Mouse (Mus musculus) lung, postnatal 14 days (tissue): ENCODE data around the gene Cmtm6.

Source experiments
- DNase-seq: peaks from one replicate; pipeline ENCODE4 v3.0.0; 2021

Cmtm6 gene

DNA sequence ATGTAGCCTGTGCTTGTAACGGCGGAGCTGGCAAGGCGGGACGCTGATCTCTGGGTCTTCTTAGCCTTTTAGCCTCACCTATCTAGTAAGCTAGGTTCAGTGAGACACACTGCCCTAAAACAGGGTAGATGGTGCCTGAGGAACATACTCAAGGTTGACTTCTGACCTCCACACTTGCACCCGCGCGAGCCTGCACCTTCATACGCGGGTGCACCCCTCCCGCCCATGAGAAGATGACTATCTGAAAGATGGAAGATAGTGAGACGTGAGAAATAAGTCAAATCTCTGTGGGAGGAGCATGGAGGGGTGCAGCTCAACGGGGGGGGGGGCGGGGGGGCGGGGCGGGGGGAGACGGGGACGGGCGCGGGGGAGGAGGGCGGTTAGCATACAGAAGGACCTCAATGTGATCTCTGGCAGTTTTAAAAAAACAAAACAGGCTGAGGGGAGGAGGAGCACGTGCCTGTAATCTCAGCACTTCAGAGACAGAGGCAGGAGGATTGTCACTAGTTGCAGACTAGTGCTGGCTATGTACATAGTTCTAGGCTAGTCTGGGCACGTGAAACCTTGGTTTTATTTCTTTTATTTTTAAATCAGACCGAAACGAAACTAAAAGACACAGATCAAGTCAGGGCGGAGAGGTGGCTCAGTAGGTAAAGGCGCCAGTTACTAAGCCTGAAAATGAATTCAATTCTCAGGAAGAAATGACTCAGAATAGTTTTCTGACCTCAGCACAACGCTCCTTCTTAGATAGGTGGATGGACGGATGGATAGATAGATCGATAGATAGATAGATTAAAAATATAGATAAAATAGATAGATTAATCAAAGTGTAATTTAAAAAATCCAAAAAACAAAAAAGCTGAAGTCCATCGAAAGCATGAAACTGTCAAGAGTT is 758 bp upstream of the Cmtm6 start:
- no peak for DNase-seq

DNA sequence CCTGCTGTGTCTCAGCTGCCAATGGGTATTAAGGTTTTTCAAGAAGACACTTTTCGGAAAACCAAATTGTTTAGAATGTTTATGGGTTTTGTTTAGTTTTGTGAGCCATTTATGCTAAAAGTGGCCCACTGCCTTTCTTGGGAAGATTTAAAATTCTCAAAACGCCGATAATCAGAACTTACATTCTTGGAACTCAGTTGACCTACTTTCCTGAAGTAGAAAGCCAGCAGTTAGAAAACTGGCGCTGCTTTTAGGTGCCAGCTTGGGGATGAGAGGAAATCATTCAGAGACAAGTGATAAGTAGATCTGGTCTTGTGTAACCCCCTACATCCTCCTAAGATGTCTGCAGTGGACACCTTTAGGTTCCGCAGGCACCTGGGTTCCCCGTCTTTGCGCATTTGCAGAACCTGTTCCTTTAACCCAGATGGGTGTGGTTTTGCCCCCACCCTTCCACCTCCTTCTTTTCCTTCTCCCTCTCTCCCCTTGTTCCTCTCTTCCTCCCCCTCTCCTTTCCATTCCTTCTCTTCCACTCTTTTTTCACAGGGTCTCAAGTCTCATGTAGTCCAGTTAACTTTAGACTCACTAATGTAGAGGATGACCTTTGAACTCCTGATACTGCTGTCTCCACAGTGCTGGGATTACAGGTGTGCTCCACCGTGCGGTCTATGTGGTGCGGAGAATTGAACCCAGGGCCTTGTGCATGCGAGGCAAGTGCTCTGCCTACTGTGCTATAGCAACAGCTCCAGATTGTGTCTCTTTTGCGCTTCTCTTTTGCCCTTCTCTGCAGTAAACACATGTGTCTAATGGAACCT is 1.2 kb downstream of the Cmtm6 start:
- no peak for DNase-seq

DNA sequence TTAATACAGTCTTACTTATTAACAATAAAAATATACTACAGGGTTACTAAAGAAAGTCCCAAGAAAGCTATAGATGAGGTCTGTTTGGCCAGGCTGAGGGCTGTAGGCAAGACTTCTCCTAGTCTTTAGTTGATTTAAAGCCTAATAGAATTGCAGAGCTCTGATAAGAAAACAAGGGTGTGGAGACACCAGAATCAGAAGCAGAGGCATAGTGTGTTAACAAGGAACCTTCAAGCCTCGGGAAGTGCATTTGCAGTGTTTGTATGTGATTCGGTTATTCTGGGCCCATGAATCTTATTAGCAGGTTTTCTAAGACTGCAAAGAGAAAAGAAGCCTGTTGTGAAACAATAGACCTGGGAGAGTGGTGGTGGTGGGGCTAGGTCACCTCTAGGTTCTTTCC is 2.3 kb downstream of the Cmtm6 start:
- DNase-seq = no peak

DNA sequence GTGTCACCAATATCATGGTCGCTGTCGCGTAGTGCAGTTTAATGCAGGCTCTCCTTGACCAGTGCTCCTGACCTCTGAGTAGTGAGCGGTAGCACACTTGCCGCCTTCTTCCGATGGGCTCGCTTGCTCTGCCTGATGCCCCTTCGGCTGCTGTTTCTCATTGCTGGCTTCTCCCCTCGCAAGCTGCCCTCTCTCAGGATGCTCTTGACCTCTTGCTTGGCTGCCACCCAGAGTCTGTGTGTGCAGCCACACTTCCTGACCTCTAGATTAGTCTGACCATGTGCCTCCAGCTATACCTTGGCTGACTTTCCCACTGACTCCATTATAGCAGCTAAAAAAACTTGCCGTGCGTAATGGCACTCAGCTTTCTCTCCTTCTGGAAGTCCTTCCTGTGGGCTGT is 5.5 kb downstream of the Cmtm6 start:
- DNase-seq = peak; percentile 37

DNA sequence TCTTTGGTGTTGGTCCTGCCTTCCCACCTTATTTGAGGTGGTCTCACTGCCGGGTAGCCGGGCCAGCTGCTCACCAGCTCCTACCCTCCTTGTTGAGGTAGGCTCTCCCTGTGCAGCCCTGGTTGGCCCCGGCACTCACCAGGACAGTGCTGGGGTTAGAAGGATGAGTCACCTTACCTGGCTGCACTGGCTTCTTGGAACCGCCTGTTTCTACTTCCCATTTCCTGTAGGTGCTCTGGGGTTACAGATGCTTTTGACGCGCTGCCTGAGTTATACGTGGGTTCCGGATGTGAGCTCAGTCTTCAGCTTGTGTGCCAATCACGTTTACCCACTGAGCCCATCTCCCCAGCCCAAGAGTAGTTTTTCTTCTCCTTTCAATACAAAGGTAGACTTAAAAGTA is 9.4 kb downstream of the Cmtm6 start:
- DNase-seq = no peak

DNA sequence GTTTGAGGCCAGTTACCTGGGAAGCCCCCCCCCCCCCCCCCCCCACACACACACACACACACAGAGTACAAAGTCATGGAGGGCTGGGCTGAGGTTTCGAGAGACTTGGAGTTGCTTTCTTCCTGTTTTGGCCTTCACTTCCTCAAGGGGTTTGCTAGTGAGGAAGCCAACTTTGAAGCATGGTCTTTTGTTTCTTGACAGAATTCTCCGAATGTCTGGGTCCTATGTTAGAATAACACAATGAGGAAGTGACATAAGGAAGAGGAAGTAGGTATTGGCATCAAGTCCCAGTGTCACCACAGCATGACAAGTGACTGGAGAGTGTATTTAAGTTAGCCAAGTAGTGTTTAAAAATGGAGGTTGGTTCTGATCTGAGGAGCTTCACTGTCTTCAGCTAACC is 11.8 kb downstream of the Cmtm6 start:
- no peak for DNase-seq

DNA sequence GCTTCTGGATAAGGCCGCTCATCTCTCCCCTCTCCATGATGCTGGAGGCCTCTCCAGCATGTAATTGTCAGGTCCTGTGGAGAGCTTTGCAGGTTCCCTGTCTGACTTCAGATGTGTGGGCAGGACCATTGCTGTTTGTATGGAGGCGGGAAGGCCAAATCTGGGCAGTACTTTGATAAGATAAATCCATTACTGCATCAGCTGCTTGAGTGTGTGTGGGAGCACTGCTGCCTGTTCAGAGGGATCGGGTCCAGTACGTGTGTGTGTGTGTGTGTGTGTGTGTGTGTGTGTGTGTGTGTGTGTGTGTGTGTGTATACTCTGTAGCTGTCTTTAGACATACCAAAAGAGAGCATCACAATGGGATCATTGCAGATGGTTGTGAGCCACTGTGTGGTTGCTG is 14.2 kb downstream of the Cmtm6 start:
- DNase-seq = no peak

DNA sequence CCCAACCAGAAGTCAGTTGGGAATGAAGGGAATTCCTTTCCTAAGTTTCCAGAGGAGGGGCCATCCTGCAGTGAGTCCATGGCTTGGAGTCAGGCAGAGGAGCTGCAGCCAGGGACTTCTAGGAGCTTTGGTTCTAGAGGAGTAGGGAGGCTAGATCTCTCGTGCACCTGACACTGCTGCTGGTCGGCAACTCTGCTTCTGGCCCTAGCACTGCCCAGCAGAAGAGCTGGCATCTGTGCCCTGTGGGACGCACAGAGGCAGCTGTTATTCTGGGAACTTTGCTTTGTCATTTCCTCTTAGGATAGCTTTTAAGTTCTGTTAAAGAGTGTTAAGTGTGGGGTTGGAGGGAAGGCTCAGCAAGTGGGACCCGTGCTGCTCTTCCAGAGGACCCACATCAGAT is 14.7 kb downstream of the Cmtm6 start:
- no peak for DNase-seq

DNA sequence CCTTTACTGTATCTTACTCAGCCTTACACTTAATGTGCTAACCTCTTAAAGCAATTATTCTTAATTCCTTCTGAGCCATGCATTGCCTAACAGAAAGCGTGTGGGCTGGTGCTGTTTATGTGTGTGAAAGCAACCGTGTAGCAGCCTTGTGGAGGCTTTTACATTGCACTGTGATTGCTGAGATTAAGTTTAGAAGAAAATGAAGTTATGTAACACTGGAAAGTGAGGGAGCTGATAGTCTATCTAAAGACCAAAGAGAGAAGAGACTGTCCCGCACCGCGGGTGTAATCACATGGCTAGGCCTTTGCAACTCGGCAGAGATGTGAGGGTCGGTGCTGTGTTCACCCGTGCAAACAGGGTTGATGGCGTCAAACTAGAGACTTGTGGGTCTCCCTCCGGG is 16.1 kb downstream of the Cmtm6 start:
- no peak for DNase-seq

DNA sequence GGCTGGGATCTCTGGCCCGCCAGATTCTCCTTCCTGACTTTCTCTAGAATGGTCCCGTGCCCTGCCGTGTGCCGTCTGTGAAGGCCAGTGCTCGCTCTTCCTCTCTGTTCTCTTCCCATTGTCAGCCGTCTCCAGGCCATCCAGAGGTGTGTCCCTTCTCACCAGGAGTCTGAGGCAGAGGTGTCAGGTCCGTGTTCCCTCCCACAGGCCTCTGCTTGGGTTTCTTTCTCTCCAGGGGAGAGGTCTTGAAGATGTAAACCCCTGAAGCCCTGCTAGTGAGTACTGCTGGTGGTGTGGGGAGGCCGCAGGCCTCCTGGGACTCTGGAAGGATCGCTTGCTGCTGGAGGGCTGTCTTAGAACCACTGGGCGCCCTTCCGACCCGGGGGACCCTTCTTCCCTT is 16.6 kb downstream of the Cmtm6 start:
- DNase-seq = no peak

DNA sequence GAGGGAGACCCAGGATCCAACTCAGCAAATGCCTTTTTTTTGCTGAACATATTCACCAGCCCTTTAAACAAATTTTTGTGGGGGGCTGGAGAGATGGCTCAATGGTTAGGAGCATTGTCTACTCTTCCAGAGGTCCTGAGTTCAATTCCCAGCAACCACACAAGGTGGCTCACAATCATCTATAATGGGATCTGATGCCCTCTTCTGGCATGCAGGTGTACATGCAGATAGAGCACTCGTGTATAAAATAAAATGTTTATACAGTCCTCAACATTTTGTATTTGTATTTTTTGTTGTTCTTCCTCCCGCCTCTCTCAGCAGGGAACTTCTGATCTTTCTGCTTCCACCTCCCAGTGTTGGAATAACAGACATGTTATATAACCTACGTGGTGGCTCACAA is 20.7 kb downstream of the Cmtm6 start:
- DNase-seq = no peak

DNA sequence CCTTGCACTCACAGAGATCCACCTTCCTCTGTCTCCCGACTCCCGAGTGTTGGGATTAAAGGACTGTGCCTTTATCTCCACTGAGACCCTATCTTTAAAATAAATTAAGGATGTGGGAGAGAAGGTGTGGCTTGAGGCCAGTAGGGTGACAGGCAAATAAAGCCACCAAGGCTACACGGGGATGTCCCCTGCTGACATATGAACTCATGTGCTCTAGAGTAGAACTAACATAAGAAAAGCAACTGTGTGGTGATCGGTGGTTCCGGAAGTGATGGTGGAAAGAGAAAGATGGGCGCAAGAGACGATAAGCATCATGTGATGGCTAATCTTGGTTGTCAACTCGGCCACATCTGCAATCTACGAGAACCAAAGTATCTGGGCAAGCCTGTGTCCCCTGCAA is 21.4 kb downstream of the Cmtm6 start:
- no peak for DNase-seq

DNA sequence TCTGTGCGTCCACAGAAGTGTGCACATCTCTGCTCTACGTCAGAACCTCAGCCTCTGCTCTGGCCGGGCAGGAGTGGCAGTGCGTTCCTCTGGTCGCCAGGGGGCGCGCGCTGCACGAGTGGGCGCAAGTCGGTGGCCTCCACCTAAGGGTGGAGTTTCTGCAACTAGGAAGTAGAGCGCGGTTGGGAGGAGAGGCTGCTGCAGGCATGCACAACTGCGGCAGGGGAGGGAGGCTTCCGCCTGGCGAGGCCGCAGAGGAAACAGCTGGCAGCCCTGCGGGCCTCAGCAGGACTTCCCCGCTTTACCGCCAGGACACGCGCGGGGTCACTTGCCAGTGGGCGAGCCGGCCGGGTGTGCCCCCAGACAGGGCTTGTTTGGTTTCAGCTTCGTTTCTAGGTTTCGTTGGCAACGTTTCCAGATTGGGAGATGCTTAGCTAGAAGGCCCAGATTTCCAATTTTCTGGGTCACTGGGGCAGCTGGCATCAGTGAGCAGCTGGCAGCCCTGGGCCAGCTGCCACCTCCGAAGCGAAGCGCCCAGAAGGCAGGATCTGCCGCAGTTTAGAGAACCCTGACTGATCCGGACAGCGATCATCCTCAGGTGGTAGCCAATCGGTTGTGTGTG is 22.1 kb downstream of the Cmtm6 start:
- DNase-seq = peak; percentile 96

DNA sequence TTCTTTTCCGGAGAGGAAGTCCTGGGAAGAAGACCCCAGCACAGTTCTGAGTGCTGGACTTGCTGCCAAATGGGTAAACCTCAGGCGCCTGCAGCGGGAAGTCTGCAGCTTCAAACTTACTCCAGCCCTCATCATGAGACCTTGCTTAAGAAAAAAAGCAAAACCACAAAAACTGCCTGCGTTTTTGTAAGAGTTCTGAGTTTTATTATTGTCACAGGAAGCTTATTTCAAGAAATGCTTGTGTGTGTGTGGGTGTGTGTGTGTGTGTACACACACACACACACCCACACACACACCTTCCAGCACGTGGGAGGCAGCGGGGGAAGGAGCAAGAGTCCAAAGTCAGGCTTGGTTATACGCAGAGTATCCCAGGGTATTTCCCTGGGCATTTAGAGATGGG is 27.4 kb downstream of the Cmtm6 start:
- DNase-seq = no peak

DNA sequence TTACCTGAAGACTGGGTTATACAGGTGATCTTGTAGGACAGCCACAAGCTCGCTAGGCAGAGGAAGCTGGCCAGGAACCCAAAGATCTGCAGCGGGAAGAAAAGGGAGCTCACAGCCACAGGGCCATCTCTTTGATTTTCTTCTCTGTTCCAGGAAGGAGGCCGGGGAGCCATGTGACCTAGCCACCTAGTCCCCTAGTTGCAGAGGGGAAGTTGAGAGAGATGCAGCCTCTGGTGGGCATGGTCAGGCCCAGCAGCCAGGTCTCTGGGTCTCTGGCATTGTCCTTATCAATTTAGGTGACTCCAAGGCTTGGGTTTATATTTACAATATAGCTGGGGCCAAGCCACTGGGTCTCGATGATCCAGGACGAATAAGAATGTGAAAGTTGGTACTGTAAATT is 27.9 kb downstream of the Cmtm6 start:
- no peak for DNase-seq

DNA sequence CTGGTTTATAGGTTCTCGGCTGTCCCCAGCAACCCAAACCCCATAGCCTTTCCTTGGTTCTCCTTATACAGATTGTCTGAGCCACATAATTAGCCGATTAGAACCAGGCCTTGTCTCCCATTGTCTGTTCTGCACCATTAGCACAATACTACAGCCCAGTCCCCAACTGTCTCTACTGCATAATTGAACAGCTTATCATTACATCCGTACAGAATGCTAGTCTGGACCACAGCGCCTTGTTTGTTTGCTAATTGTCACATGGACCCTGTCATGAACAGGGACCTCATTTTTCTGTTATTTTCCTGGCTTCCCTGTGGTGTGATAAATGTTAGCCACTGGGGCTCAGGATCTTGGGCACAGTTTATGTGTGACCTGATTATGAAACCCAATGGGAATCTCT is 29.0 kb downstream of the Cmtm6 start:
- DNase-seq = no peak

DNA sequence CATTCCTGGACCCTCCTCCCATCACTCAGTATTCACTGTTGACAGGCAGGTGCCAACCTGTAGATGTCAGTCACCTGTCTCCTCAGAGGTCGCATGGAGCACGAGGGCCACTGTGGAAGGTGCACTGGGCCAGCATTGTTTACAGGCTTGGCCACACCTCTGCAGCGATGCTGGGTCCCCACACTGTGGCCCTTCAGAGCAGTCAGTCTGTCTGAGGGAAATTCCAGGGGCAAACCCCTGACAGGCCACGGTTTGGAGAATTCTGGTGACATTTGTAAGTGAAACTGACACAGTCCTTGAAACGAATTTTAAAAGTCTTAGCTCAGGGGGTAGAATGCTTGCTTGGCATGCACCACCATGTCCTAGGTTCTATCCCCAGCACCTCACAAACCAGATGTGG is 29.4 kb downstream of the Cmtm6 start:
- DNase-seq = no peak

DNA sequence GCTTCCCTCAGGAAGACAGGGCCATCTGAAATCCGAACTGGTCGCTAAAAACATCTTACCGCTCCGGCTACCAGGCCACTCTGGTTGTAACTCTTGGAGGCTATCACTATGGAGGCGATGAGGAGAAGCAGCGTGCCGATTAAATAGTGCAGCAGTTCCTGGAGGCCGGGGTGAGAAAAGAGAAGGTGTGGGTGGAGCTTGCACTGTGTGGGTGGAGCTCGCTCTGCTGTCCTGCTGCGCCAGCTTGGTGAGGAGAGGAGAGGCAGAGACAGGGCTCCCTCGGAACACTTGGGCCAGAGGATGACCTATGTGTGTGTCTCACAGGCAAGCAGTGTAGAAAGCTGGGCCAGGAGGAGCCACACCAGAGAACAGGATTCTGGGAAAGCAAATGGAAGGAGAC is 30.9 kb downstream of the Cmtm6 start:
- DNase-seq = no peak

DNA sequence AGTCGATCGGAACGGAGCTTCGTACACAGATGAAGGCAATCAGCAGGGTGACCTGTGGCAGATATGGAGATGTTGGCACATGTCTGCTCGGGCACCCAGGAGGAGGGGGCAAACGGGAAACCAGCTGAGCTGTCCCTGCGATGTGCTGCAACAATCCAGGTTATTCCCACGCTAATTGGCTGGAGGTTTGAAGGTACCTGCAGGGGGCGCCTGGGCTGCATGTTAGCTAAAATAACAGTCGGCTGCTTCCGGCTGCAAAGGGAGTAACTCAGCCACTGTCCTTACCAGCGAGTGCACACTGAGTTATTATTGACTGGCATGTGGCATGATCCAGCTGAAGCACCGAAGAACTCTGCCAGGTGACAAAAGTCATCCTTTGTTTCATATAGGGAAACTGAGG is 32.4 kb downstream of the Cmtm6 start:
- DNase-seq = peak; percentile 53

DNA sequence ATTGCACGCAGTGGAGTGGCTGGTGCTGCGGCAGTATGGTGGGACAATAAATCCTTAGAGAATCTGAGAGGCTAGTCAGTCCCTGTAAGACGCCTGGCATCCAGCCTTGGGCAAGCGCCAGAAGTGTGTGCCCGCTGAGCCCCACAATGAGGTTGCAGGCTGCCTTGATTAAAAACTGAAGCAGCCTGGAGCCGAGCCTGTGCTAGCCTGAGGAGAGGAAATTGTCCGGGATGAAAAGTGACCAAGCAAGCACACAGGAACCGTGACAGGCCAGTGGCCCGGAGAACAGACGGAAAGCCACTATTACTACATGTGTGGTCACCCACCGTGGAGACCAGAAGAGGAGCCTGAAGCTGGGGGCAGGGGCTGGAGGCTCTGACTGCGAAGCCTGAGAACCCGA is 36.1 kb downstream of the Cmtm6 start:
- DNase-seq = no peak

DNA sequence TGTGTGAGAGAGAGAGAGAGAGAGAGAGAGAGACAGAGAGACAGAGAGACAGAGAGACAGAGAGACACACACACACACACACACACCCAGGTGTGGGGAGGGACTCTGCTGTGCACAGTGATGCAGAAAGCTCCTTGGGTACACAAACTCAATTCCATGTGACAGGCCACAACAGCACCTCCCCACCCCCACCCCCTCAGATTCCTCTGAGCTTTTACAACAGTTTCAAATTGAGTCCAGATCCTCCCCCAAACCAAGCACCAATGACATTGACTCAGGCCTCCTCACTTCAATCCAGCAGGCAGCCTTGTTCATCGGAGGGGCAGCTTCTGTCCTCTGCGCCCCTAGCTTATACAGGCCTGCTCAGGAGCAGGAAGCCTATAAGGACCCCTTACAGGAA is 36.6 kb downstream of the Cmtm6 start:
- no peak for DNase-seq

DNA sequence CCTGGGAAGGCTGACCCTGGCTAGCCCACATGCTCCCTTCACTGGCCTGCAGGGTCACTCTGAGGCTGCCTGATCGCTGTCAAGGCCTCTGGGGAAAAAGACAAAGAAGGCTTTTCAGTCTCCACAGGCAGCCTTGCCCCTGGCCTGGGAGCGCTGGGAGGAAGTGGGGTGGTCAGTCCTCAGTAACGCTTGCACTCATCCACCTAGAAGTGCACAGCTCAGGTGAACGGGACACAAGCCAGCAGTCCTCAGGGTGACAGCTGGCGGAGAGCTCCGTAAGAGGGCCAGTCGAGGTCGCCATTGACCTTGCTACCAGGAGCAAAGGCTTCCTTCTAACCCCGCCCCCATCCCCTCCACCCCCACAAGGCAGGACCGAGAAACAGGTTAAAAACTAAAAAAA is 37.1 kb downstream of the Cmtm6 start:
- DNase-seq = peak; percentile 43

DNA sequence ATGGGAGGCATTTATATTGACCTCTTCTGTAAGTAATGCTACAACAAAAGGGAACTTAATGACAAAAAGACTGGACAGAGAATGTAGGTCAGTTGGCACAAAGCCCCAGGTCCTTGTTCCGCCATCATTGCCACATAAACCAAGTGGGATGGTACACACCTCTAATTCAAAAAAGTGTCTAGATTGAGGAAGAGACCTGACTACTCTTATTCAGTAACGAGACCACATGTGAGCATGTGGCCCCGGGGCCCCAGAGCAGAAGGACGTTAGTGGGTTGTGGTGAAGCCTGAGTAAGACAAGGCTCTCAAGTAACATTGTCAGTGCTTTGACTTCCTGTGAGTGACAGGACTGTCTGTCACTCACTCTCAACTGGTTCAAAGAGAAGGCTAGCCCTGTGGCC is 39.3 kb downstream of the Cmtm6 start:
- peak; percentile 27 for DNase-seq

DNA sequence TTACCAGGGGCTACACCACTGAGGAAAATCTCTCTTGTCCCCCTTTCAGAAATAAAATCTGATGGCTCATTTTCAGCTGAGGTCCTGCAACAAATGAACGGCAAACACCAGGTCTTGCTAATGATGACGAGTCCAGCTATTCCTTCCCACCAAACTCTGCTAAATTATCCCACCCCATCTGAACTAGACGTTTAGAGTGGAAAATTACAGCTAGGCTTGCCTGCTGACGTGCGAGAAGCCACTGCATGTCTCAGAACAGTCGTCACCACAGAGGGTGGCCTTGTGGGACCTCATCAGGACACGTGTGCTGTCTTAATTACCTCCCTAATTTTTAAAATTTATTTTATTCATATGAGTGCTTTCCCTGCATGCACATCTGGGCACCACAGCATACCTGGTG is 40.6 kb downstream of the Cmtm6 start:
- no peak for DNase-seq
